In genomic region chr5:31804751-31805150, GRCm38 (mm10) we compare ENCODE assay signal across 22 mouse cellular contexts.
DNase-seq lines count a peak whose midpoint lies in the region; ATAC-seq and TF ChIP-seq lines count a peak whose summit lies in the region.
"Had no signal": no experiment of that assay in that cellular context is flagged by ENCODE, and none has a peak within 500 bp of the region (broad histone marks: within the 10 kb centered on the region; RNA-seq: fewer than 3 reads in every experiment).

No protein-coding gene starts in this region.

- 0 out of 2 replicates have a peak overlapping the region, but pooled peaks have one; percentile 1 for H3K4me2 ChIP-seq in liver, embryonic 15.5 days
- H3K4me2 ChIP-seq in kidney, embryonic 15.5 days: no peak overlapping the region
- H3K4me2 ChIP-seq: hindbrain, embryonic 12.5 days; midbrain, embryonic 13.5 days had no signal

- TF ChIP-seq CTCF in ES-Bruce4 (IDR thresholded peaks at IDR 0.05; ENCODE audit: low read depth, low read length): no peak

- H3K9ac ChIP-seq in ES-Bruce4 (ENCODE audit: low read depth, poor library complexity, severe bottlenecking): 0 out of 2 replicates have a peak overlapping the region, but pooled peaks have one; percentile 48
- no peak overlapping the region for H3K9ac ChIP-seq in liver, embryonic 15.5 days
- H3K9ac ChIP-seq in kidney, embryonic 15.5 days: no peak overlapping the region
- H3K9ac ChIP-seq: forebrain, postnatal 0 days; hindbrain, embryonic 12.5 days; midbrain, embryonic 13.5 days had no signal

- peaks cover 2% of the 10 kb centered on the region for H3K4me1 ChIP-seq in ES-Bruce4 (ENCODE audit: control insufficient read depth, insufficient read depth, low read length)
- no peaks in the 10 kb centered on the region for H3K4me1 ChIP-seq in liver, embryonic 15.5 days (replicated peaks)
- H3K4me1 ChIP-seq in kidney, embryonic 15.5 days: 0 out of 2 replicates have a peak, but pooled peaks cover 3% of the 10 kb centered on the region
- H3K4me1 ChIP-seq: hindbrain, embryonic 12.5 days; midbrain, embryonic 13.5 days had no signal

- no peaks in the 10 kb centered on the region for H3K9me3 ChIP-seq in ES-Bruce4 (replicated peaks; ENCODE audit: control insufficient read depth, insufficient read depth, low read length, poor library complexity, severe bottlenecking)
- H3K9me3 ChIP-seq in liver, embryonic 15.5 days (replicated peaks): no peaks in the 10 kb centered on the region
- no peaks in the 10 kb centered on the region for H3K9me3 ChIP-seq in kidney, embryonic 15.5 days (replicated peaks)
- H3K9me3 ChIP-seq: forebrain, embryonic 10.5 days; hindbrain, embryonic 12.5 days; megakaryocyte, embryonic 14.5 days; midbrain, embryonic 13.5 days had no signal

- peak; percentile 62; the same call in 1 of the 2 replicates for ATAC-seq in granulocyte monocyte progenitor cell, adult 5-6 weeks (replicated peaks; ENCODE audit: poor library complexity, severe bottlenecking)
- ATAC-seq in liver, embryonic 15.5 days (ENCODE audit: insufficient read depth): no peak
- ATAC-seq in kidney, embryonic 15.5 days (replicated peaks; ENCODE audit: low FRiP score): no peak
- no peak for ATAC-seq in CD4-positive, CD25-positive, alpha-beta regulatory T cell, adult 4 months
- ATAC-seq: forebrain, postnatal 0 days; midbrain, embryonic 13.5 days; Patski had no signal

- H3K36me3 ChIP-seq in ES-Bruce4 (ENCODE audit: control insufficient read depth, insufficient read depth, low read length, poor library complexity, severe bottlenecking): no peaks in the 10 kb centered on the region
- H3K36me3 ChIP-seq in liver, embryonic 15.5 days (replicated peaks): no peaks in the 10 kb centered on the region
- H3K36me3 ChIP-seq in kidney, embryonic 15.5 days: no peaks in the 10 kb centered on the region
- H3K36me3 ChIP-seq: forebrain, embryonic 10.5 days; hindbrain, embryonic 12.5 days; midbrain, embryonic 13.5 days had no signal

- no peak for TF ChIP-seq EP300 in ES-Bruce4 (IDR thresholded peaks at IDR 0.05; ENCODE audit: insufficient read depth, low read depth, low read length)

- TF ChIP-seq POLR2A in ES-Bruce4 (IDR thresholded peaks at IDR 0.05; ENCODE audit: insufficient read depth, low read length): no peak

- no peak overlapping the region for H3K4me3 ChIP-seq in ES-Bruce4 (ENCODE audit: low read depth, low read length)
- no peak overlapping the region for H3K4me3 ChIP-seq in liver, embryonic 15.5 days (replicated peaks)
- no peak overlapping the region for H3K4me3 ChIP-seq in kidney, embryonic 15.5 days (replicated peaks)
- H3K4me3 ChIP-seq: forebrain, embryonic 10.5 days; hindbrain, embryonic 12.5 days; megakaryocyte, embryonic 14.5 days; midbrain, embryonic 13.5 days had no signal

- H3K27ac ChIP-seq in ES-Bruce4 (ENCODE audit: insufficient read depth, low read length): no peak overlapping the region
- H3K27ac ChIP-seq in liver, embryonic 15.5 days (replicated peaks): no peak overlapping the region
- H3K27ac ChIP-seq in kidney, embryonic 15.5 days: no peak overlapping the region
- H3K27ac ChIP-seq: forebrain, embryonic 10.5 days; hindbrain, embryonic 12.5 days; midbrain, embryonic 13.5 days had no signal

- 49% methylated on average over 8 of the region's 8 CpGs for WGBS in liver, embryonic 15.5 days (ENCODE audit: insufficient replicate concordance)
- 61% methylated on average over 8 of the region's 8 CpGs for WGBS in kidney, embryonic 15.5 days

- no peaks in the 10 kb centered on the region for H3K27me3 ChIP-seq in ES-Bruce4 (ENCODE audit: control insufficient read depth, insufficient read depth, low read length, poor library complexity, severe bottlenecking)
- H3K27me3 ChIP-seq in liver, embryonic 15.5 days: no peaks in the 10 kb centered on the region
- no peaks in the 10 kb centered on the region for H3K27me3 ChIP-seq in kidney, embryonic 15.5 days
- H3K27me3 ChIP-seq: CH12.LX; hindbrain, embryonic 12.5 days; megakaryocyte, embryonic 14.5 days; midbrain, embryonic 13.5 days; Patski had no signal

- DNase-seq in 416B (ENCODE audit: low read depth): peak; percentile 63
- no peak for DNase-seq in embryo, embryonic 10.5 days (ENCODE audit: low spot score)
- no peak for DNase-seq in embryo, embryonic 11 days
- DNase-seq: adrenal gland, adult 8-10 months; cerebellum, adult 2 months; forebrain, postnatal 0 days; gastrocnemius, postnatal 14 days; kidney, adult 8-10 months; kidney, postnatal 25 days; lung, adult 2 months; right cerebral cortex, postnatal 14 days had no signal
